Mouse (Mus musculus) retina, embryonic 14.5 days (tissue): ENCODE results near the gene Dscaml1.

Experiments used
- DNase-seq: peaks from one replicate; pipeline ENCODE4 v3.0.0-alpha.2; 2015; ENCODE audit warnings: low spot score

The Dscaml1 gene

DNA sequence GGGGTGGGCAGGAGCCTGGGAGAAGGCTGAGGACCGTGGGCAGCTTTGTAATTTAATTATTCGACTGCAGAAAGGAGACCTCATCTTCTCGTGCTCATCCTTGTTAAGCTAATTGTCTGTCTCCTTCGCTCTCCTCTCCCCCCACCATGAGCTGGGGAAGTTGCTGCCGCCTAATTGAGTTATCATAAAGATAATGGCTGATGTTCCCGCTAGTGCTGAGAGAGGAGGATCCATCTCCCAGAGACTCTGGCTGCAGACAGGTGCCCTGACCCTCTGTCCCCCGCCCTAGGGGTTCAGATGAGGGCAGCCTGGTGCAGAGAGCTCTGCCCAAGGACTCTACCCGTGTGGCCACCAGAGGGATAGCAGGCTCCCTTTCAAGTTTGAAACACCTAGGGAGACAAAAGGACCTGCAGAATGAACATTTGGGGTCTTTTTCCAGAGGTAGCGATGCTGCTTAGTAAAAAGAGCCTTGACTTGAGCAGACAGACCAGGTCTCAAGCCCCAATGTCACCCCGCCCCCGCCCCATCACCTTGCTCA is 256.1 kb downstream of the Dscaml1 start:
- peak; percentile 64 for DNase-seq

DNA sequence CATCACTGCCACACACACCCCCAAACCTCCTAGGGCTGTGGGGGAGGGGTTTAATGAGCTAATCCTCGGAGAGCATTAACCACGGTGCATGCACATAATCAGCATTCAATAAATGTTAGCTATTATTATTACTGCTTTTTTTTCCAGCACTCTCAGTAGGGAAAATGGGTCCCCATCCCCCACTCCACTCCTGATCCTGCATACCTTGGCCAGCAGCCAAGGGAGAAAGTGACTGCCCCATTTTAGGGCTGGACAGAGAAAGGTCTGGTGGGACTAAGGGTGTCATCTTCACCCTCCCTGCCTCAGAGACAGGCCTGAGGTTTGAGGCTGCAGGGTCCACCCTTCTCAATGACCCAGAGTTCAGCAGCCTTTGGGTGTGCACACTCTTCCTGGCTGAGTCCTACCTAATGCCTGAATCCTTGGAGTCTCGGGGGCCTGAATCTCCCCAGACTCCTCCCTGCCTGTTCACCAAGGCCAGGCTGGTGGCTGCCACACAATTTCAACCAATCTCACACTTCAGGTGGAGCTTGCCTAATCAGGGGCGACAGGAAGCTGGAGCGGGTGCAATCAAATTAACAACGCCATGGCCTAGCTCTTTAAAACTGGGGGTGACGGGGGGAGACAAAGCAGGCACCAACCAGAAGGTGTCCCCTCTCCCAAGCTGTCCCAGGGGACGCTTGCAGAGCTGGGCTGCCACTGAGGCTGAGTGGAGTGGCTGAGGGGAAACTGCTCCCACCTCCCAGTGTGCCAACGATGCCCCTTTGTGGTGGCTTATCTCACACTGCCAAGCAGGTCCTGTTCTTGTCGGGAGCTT is 267.2 kb downstream of the Dscaml1 start:
- DNase-seq = peak; percentile 79

GRCm38 (mm10) chr9:45694256-45694655 is 267.8 kb downstream of the Dscaml1 start:
- DNase-seq = peak; percentile 43

DNA sequence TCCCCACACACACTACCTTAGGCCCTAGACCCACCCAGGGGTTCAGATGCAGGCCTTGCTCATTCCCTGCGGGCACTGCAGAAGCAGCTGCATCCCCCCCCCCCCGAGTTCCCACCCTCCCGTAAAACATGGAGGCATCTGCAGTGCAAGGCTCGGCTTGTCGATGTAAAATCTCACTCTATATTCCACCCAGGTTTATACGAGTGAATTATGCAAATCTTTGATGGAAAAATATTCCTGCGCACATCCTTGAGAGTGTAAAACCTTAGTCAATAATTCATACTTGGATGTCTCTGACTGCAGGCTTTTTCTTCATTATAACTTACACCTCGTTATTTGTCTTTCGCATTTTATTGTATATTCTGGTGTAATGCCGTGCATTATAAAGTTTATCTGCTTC is 272.7 kb downstream of the Dscaml1 start:
- no peak for DNase-seq

GRCm38 (mm10) chr9:45703236-45703635 is 276.8 kb downstream of the Dscaml1 start:
- no peak for DNase-seq

- DNase-seq = no peak
These were observed 278.0 kb downstream of the Dscaml1 start for GRCm38 (mm10) chr9:45704441-45704840.

- DNase-seq = no peak
These were observed 283.9 kb downstream of the Dscaml1 start for GRCm38 (mm10) chr9:45710300-45710699.

DNA sequence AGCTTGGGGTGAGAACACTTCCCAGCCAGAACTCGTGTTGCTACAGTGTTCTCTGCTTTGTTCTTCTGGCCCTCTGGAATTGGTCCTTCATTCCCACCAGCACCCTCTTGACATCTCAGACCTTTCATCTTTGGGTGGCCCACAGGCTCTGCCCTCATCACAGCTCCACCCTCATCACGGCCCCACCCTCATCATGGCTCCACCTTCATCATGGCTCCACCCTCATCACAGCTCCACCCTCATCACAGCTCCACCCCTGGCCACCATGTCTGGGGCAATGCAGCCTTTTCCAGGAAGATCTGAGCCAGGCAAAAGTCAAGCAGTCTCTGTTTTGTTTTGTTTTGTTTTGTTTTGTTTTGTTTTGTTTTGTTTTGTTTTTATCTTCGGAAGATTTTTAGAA is 289.0 kb downstream of the Dscaml1 start:
- DNase-seq = no peak

GRCm38 (mm10) chr9:45719997-45720396 is 293.6 kb downstream of the Dscaml1 start:
- no peak for DNase-seq

DNA sequence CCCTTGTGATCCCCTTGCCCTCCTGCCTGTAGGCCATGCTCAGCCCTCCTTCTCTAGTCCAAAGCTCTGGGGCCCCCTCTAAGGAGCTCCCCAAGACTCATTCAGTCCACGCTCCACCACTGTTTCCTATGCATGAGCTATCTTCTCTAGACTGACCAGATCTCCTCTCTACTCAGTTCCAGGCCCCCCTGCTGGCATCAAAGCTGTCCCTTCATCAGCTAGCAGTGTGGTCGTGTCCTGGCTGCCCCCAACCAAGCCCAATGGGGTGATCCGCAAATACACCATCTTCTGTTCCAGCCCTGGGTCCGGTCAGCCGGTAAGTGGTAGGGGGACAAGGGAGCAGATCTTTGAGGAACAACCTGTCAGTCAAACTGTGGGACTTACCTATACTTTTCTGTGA is 305.4 kb downstream of the Dscaml1 start:
- no peak for DNase-seq

DNA sequence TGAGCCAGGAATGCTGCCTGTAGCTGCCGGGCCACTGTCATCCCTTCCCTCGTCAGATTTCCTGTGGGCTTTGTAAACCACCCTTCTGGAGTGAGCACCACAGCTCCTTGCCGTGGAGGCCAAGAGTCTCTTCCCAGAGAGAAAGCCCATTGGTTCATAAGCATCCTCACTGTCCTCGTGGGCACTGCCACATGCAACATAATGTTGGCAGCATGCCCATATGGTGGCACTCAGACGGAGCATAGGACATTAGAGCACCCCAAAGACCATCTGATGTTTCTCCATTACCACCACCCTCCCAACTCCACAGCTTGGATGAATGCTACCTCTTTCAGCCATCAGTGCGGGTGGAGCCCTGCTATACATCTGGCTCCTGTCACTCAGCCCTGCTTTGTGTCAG is 306.8 kb downstream of the Dscaml1 start:
- DNase-seq = no peak

DNA sequence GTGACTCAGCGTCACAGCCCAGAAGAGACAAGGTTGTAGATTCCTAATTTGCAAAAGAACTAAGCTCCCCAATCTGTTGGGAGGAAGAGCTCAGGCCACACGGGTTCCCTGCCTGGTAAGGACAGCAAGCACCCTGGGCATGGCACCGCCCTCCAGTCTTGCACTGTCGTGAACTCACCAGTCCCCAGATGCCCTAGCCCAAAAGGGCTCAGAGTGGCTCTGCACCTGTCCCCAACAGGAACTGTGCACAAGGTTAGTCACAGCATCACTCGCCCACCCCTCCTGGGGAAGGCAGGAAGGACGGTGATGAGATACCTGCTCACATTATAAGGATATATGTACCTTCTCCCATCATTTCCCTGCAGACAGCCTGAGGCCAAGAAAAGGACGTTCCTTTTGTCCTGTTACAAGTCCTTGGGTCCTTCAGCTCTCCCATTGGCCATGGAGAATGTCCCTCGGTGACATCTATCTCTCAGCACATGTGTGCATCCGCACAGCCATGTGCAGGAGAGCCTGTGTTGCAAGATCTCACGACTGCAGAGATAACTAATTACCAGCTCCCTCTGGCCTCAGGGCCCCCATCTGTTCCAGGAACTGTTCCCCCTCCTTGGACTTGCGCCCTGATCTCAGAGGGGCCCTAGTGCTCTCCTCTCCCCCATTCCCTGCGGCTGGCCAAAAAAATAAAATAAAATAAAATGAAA is 312.7 kb downstream of the Dscaml1 start:
- DNase-seq = no peak

DNA sequence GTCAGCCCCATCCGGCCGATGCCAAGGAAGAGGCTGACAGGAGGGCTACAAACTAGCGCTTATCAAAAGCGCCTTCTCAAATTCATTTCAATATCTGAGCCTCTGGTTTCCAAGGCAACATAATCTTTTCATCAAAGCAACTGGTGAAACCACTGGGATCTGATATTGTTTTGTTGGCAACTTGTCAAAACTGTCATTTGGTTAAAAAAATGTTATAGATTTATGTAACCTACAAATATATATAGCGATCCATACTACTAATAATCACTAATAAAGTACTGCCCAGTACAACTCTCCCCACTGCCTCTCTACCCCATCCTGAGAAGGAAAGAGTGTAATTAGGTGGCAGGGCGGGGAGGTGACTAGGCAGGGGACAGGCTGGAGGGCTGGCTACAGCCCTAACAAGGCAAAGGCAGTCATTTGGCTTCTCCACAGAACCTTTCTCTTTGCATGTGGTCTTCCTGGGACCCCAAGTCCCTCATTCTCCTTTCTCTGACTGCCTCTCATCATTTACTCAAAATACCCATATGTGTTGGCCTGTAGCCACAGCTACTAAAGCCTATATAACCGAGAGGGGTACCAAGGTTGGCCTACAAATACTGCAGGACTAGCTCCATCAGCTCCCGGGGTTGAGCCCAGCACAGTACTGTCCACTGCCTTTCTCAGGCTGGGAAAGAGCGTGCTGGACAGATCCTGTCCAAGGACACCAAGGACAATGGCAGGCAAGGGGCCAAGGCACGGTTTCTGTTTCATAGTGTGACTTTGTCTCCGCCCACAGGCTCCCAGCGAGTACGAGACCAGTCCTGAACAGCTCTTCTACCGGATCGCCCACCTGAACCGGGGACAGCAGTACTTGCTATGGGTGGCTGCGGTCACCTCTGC is 313.5 kb downstream of the Dscaml1 start:
- DNase-seq = no peak

DNA sequence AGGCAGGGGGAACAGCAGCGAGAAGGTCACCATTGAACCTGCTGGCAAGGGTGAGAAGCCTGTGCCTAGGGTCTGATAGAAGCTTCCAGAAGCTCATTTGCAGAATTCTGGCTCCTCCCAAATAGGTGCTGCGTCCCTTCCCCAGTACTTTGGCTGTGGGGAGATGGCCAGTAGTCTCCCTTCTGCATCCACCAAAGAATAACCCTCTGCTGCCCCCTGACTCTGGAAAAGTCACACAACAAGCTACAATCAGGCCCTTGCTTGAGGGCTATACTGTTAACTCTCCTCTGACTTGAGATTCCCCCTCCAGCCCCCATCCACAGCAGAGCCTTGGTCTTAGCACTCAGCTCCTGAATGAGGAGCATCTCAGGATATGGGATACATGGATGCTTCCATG is 314.2 kb downstream of the Dscaml1 start:
- DNase-seq = peak; percentile 68

DNA sequence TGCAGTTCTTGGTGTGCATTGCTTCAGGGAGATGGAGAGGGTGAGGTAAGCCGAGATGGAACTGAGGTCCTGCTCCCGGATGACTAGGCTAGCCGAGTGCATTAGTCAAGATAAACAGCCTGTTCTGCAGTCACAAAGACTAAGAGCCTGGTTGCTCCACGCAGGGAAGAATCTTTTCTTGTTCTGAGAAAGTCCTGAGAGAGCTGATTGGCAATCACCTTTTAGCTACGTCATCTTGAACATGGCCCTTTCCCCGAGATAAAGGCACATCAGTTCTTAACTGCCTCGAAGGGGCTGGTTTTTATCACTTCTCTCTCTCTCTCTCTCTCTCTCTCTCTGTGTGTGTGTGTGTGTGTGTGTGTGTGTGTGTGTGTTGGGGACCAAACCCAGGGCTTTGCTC is 319.0 kb downstream of the Dscaml1 start:
- no peak for DNase-seq

DNA sequence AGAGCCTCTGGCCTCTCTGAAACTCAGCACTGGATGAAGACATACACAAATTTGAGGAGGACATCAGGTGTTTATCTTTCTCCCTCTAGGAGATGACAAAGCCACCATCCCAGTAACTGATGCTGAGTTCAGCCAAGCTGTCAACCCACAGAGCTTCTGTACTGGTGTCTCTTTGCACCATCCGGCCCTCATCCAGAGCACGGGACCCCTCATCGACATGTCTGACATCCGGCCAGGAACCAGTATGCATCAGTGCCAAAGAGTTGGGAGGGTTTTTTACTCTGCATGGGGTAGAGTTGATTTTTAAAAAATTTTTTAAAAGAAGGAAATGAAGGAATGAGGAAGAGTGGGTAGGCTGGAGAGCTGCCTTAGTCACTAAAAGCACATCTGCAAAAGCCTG is 323.5 kb downstream of the Dscaml1 start:
- no peak for DNase-seq

- DNase-seq = peak; percentile 85
These were observed 328.1 kb downstream of the Dscaml1 start for GRCm38 (mm10) chr9:45754452-45755091.

GRCm38 (mm10) chr9:45766195-45766594 is 339.8 kb downstream of the Dscaml1 start:
- no peak for DNase-seq

- no peak for DNase-seq
These were observed 340.7 kb downstream of the Dscaml1 start for GRCm38 (mm10) chr9:45767155-45767554.

DNA sequence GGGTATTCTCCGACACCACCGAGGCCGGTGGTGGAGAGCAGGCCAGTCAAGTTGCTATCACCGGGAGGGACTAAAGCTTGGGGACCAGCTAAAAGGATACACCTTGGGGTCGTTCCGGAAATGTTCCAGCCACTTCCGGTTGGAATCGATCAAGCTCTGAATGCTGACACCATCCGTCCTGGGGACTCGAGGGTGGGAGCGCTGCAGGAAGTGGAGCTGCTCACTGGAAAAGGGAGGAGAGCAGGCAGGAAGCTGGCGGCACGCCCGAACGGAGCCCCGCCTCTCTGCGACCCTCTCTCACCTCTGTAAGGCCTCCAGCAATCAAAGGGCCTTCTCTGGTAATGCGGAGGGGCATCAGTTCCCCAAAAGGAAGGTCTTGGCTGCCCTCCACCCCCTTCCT is 342.0 kb downstream of the Dscaml1 start:
- no peak for DNase-seq

- no peak for DNase-seq
These were observed 343.2 kb downstream of the Dscaml1 start for GRCm38 (mm10) chr9:45769596-45769995.

- no peak for DNase-seq
These were observed 347.7 kb downstream of the Dscaml1 start for GRCm38 (mm10) chr9:45774088-45774487.
